Mouse (Mus musculus) lung, postnatal 0 days (tissue): Measurements from ENCODE around the gene Ankrd33b.

Source experiments
- CTCF ChIP-seq: IDR thresholded peaks from 2 replicates; pipeline ENCODE4 v1.5.1; 2016; ENCODE audit warnings: antibody characterized with exemption, mild to moderate bottlenecking
- EP300 ChIP-seq: IDR thresholded peaks from 2 replicates; pipeline ENCODE4 v1.6.1; 2016; ENCODE audit warnings: antibody characterized with exemption, mild to moderate bottlenecking, control low read depth

DNA sequence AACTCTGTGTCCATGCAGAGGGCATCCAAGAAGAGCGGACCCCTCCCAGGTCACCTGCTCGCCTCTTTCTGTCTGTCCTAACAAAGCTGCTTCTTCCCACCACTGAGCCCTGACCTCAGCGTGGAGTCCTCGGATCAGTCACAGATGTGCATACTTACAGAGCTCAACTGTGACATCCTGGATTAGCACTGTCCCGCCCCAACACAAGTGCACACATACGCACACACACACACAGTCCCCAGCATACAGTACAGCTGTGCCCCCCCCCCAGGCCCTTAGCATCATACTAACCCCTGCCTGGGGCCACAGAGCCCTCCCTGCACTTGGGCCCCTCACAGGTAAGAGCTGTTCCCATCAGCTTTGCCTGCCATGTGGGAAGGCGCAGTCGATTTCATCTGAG, 102.1 kb downstream of the Ankrd33b start:
- TF ChIP-seq CTCF = no peak
- TF ChIP-seq EP300 = no peak
